Mouse (Mus musculus): ENCODE data around the gene Top2a. TPM values are rescaled to one million over a fixed set of nuclear protein-coding genes. Genes with fewer than 3 reads are reported as not detected.

Top2a gene
- 158 and 170 TPM in 2 replicates for polyA plus RNA-seq (2015; fragmentation: Nextera tagmentation; extraction: Ambion mirVana)

- H3K4me1 ChIP-seq = peaks cover 30% of the 10 kb centered on the region
- H3K9ac ChIP-seq = peak within 1 kb of the TSS; percentile 89
- WGBS = under 1% methylated on average over 54 of the region's 54 CpGs
- no peaks in the 10 kb centered on the region for H3K9me3 ChIP-seq
- H3K27ac ChIP-seq (replicated peaks) = peak within 1 kb of the TSS; percentile 75
- peak within 1 kb of the TSS; percentile 79 for H3K4me2 ChIP-seq
- peak; percentile 89 for ATAC-seq (ENCODE audit: extremely low read depth, insufficient number of reproducible peaks, low FRiP score, low TSS enrichment)
- peaks cover 34% of the 10 kb centered on the region for H3K36me3 ChIP-seq
- H3K4me3 ChIP-seq = peak within 1 kb of the TSS; percentile 89
- no peaks in the 10 kb centered on the region for H3K27me3 ChIP-seq (replicated peaks)
These were observed at the start of gene Top2a for GRCm38 (mm10) chr11:99023500-99024467. TSS of gene Top2a (minus strand) at chr11:99024189.

GRCm38 (mm10) chr11:99073781-99074180, 49.8 kb upstream of the Top2a start:
- Histone ChIP-seq H3K4me3 (no peak overlapping the region), H3K9me3 (no peaks in the 10 kb centered on the region), H3K4me1 (peaks cover 11% of the 10 kb centered on the region), H3K4me2 (no peak overlapping the region), H3K36me3 (no peaks in the 10 kb centered on the region), H3K9ac (no peak overlapping the region), H3K27me3 (replicated peaks) (no peaks in the 10 kb centered on the region), H3K27ac (replicated peaks) (no peak overlapping the region)
- whole genome bisulfite sequencing = 41% methylated on average over 5 of the region's 5 CpGs
- ATAC-seq (ENCODE audit: extremely low read depth, insufficient number of reproducible peaks, low FRiP score, low TSS enrichment) = no peak

- Histone ChIP-seq H3K4me2 (no peak overlapping the region), H3K9me3 (no peaks in the 10 kb centered on the region), H3K27ac (replicated peaks) (no peak overlapping the region), H3K4me3 (no peak overlapping the region), H3K9ac (no peak overlapping the region), H3K4me1 (peaks cover 11% of the 10 kb centered on the region), H3K27me3 (replicated peaks) (no peaks in the 10 kb centered on the region), H3K36me3 (no peaks in the 10 kb centered on the region)
- no peak for ATAC-seq (ENCODE audit: extremely low read depth, insufficient number of reproducible peaks, low FRiP score, low TSS enrichment)
- WGBS = 16% methylated on average over 6 of the region's 6 CpGs
These were observed 47.9 kb upstream of the Top2a start for GRCm38 (mm10) chr11:99071866-99072265.

- H3K36me3 ChIP-seq = no peaks in the 10 kb centered on the region
- no peak overlapping the region for H3K9ac ChIP-seq
- H3K4me3 ChIP-seq = no peak overlapping the region
- ATAC-seq (ENCODE audit: extremely low read depth, insufficient number of reproducible peaks, low FRiP score, low TSS enrichment) = no peak
- H3K4me1 ChIP-seq = peaks cover 22% of the 10 kb centered on the region
- 73% methylated on average over 5 of the region's 5 CpGs for WGBS
- no peaks in the 10 kb centered on the region for H3K27me3 ChIP-seq (replicated peaks)
- H3K27ac ChIP-seq (replicated peaks) = no peak overlapping the region
- no peaks in the 10 kb centered on the region for H3K9me3 ChIP-seq
- H3K4me2 ChIP-seq = no peak overlapping the region
These were observed 44.5 kb upstream of the Top2a start for GRCm38 (mm10) chr11:99068455-99068854.

GRCm38 (mm10) chr11:99067591-99067990, 43.6 kb upstream of the Top2a start:
- WGBS = 83% methylated on average over 8 of the region's 8 CpGs
- H3K27me3 ChIP-seq (replicated peaks) = no peaks in the 10 kb centered on the region
- H3K27ac ChIP-seq (replicated peaks) = no peak overlapping the region
- no peak overlapping the region for H3K4me3 ChIP-seq
- H3K36me3 ChIP-seq = no peaks in the 10 kb centered on the region
- no peak overlapping the region for H3K4me2 ChIP-seq
- peaks cover 27% of the 10 kb centered on the region for H3K4me1 ChIP-seq
- H3K9ac ChIP-seq = no peak overlapping the region
- no peaks in the 10 kb centered on the region for H3K9me3 ChIP-seq
- ATAC-seq (ENCODE audit: extremely low read depth, insufficient number of reproducible peaks, low FRiP score, low TSS enrichment) = no peak

GRCm38 (mm10) chr11:99065979-99066378, 42.0 kb upstream of the Top2a start:
- H3K27ac ChIP-seq (replicated peaks) = peak overlapping the region; percentile 73
- peak overlapping the region; percentile 44 for H3K4me2 ChIP-seq
- 2% methylated on average over 2 of the region's 2 CpGs for WGBS

GRCm38 (mm10) chr11:99065353-99065752, 41.4 kb upstream of the Top2a start:
- no peaks in the 10 kb centered on the region for H3K27me3 ChIP-seq (replicated peaks)
- no peak overlapping the region for H3K4me3 ChIP-seq
- H3K27ac ChIP-seq (replicated peaks) = peak overlapping the region; percentile 73
- H3K9me3 ChIP-seq = no peaks in the 10 kb centered on the region
- H3K9ac ChIP-seq = peak overlapping the region; percentile 61
- H3K4me1 ChIP-seq = peaks cover 20% of the 10 kb centered on the region
- H3K4me2 ChIP-seq = 0 out of 2 replicates have a peak overlapping the region, but pooled peaks have one; percentile 44
- no peak for ATAC-seq (ENCODE audit: extremely low read depth, insufficient number of reproducible peaks, low FRiP score, low TSS enrichment)
- no peaks in the 10 kb centered on the region for H3K36me3 ChIP-seq
- WGBS = 72% methylated on average over 3 of the region's 3 CpGs

More at GRCm38 (mm10) chr11:99065979-99066378, 42.0 kb upstream of the Top2a start:
- Histone ChIP-seq H3K9ac (peak overlapping the region; percentile 61), H3K4me1 (peaks cover 20% of the 10 kb centered on the region), H3K9me3 (no peaks in the 10 kb centered on the region), H3K27me3 (replicated peaks) (no peaks in the 10 kb centered on the region), H3K4me3 (0 out of 2 replicates have a peak overlapping the region, but pooled peaks have one; percentile 17), H3K36me3 (no peaks in the 10 kb centered on the region)
- 0 out of 2 replicates have a peak, but pooled peaks have one; percentile 43 for ATAC-seq (ENCODE audit: extremely low read depth, insufficient number of reproducible peaks, low FRiP score, low TSS enrichment)

- Histone ChIP-seq H3K27me3 (replicated peaks) (no peaks in the 10 kb centered on the region), H3K27ac (replicated peaks) (no peak overlapping the region), H3K9ac (peak overlapping the region; percentile 34; the same call in 1 of the 2 replicates), H3K4me2 (no peak overlapping the region), H3K36me3 (no peaks in the 10 kb centered on the region), H3K9me3 (peaks cover 7% of the 10 kb centered on the region; the same call in 1 of the 2 replicates), H3K4me1 (peaks cover 20% of the 10 kb centered on the region), H3K4me3 (no peak overlapping the region)
- no peak for ATAC-seq (ENCODE audit: extremely low read depth, insufficient number of reproducible peaks, low FRiP score, low TSS enrichment)
- WGBS = 36% methylated on average over 8 of the region's 8 CpGs
These were observed 39.6 kb upstream of the Top2a start for GRCm38 (mm10) chr11:99063406-99064131.

GRCm38 (mm10) chr11:99062661-99063060, 38.7 kb upstream of the Top2a start:
- Histone ChIP-seq H3K9ac (no peak overlapping the region; the same call in 1 of the 2 replicates), H3K27me3 (replicated peaks) (no peaks in the 10 kb centered on the region), H3K4me1 (peaks cover 20% of the 10 kb centered on the region), H3K27ac (replicated peaks) (no peak overlapping the region), H3K4me3 (no peak overlapping the region), H3K9me3 (peaks cover 7% of the 10 kb centered on the region; the same call in 1 of the 2 replicates), H3K4me2 (no peak overlapping the region), H3K36me3 (no peaks in the 10 kb centered on the region)
- 75% methylated on average over 7 of the region's 7 CpGs for WGBS
- no peak for ATAC-seq (ENCODE audit: extremely low read depth, insufficient number of reproducible peaks, low FRiP score, low TSS enrichment)

GRCm38 (mm10) chr11:99060435-99060834, 36.4 kb upstream of the Top2a start:
- ATAC-seq (ENCODE audit: extremely low read depth, insufficient number of reproducible peaks, low FRiP score, low TSS enrichment) = no peak
- 70% methylated on average over 3 of the region's 3 CpGs for WGBS
- Histone ChIP-seq H3K4me3 (no peak overlapping the region), H3K36me3 (no peaks in the 10 kb centered on the region), H3K27ac (replicated peaks) (no peak overlapping the region), H3K9me3 (peaks cover 7% of the 10 kb centered on the region; the same call in 1 of the 2 replicates), H3K27me3 (replicated peaks) (no peaks in the 10 kb centered on the region), H3K4me2 (no peak overlapping the region), H3K9ac (no peak overlapping the region), H3K4me1 (peaks cover 17% of the 10 kb centered on the region)

All from heart, embryonic 13.5 days (tissue).